Mouse (Mus musculus) small intestine, adult 2 months (tissue): Measurements from ENCODE around the gene Slc16a12. TPM values are rescaled to one million over a fixed set of nuclear protein-coding genes. Genes with fewer than 3 reads are reported as not detected.

ENCODE experiments used
- H3K27ac ChIP-seq: fragments of 200-500 bp; 2 replicates; pipeline ENCODE4 v1.5.1; 2012; ENCODE audit warnings: low read depth, low read length, control low read depth, inconsistent platforms; ENCODE audit not compliant: insufficient read depth
- H3K27me3 ChIP-seq: fragments of 200-500 bp; 2 replicates; pipeline ENCODE4 v1.6.1; 2012; ENCODE audit warnings: mild to moderate bottlenecking, moderate library complexity, low read length, inconsistent platforms; ENCODE audit not compliant: control insufficient read depth, insufficient read depth
- H3K36me3 ChIP-seq: fragments of 200-500 bp; 2 replicates; pipeline ENCODE4 v1.6.1; 2012; ENCODE audit warnings: mild to moderate bottlenecking, low read length, control low read depth, inconsistent platforms; ENCODE audit not compliant: control insufficient read depth, insufficient read depth
- H3K4me1 ChIP-seq: fragments of 200-500 bp; 2 replicates; pipeline ENCODE4 v1.6.1; 2012; ENCODE audit warnings: low read length, inconsistent platforms, mixed read lengths; ENCODE audit not compliant: control insufficient read depth, insufficient read depth, insufficient read length
- H3K4me3 ChIP-seq: fragments of 200-500 bp; 2 replicates; pipeline ENCODE4 v1.5.1; 2012; ENCODE audit warnings: low read depth, mild to moderate bottlenecking, control low read depth, inconsistent platforms, low read length, moderate library complexity
- CTCF ChIP-seq: fragments of 200-500 bp; IDR thresholded peaks from 2 replicates; pipeline ENCODE4 v1.5.1; 2012; ENCODE audit warnings: low read depth, mild to moderate bottlenecking, control low read depth, inconsistent platforms, low read length, moderate library complexity, mixed read lengths; ENCODE audit not compliant: insufficient replicate concordance, insufficient read length; ENCODE audit errors: extremely low read depth
- POLR2A ChIP-seq: fragments of 200-500 bp; IDR thresholded peaks from 2 replicates; pipeline ENCODE4 v1.6.1; 2012; ENCODE audit warnings: low read depth, mild to moderate bottlenecking, control low read depth, inconsistent platforms, low read length, moderate library complexity
- WGBS: fragments of 180-500 bp; shearing (Covaris S2); methylation state at CpG from one replicate; pipeline ENCODE4 v1.1.7; 2018; 5-methylcytosine and 5-hydroxymethylcytosine counted together
- polyA plus RNA-seq: library from polyadenylated mRNA; depleted of rRNA; stranded (reverse); fragments of >200 nt; gene quantifications from 2 replicates; pipeline ENCODE4 v1.2.3, GENCODE M21; 2012; rRNA removed

Gene Slc16a12
- 1.1 and 1.3 TPM in 2 replicates for polyA plus RNA-seq

DNA sequence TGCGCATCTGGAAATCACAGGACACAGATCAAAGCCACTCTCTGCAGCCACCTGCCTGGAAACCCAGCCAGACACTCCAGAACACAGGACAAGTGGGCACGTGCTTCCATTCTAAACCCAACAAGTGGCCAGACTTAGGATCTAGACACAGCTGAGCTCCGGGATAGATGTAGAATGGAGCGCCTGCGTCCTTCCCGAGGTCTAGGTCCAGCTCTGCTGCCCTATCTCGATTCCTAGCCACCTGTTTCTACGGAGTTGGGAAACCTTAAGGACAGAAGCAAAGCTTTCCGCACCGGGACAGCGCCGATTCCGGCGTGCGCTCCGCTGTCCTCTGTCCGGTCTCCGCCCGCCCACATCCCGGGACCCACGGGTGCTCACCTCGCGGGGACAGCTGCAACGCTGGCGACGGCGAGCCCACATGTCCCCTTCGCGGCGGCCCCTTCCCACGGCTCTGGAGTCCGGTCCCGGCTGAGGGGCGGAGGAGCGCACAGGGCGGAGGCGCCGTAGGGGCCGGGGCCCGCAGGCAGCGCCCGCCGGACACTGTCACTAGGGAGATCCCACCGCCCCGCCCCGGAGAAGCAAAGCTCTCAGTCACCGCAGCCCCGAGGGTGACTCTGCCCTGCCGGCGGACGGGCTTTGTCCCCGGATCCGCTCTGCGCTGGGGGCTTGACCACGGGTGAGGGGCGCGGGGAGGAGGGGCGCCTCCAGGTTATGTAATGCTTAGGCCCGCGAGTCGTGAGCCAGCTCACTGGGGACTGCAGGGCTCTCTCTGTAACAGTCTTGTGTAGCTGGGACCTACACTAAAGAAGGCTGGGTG is at the start of gene Slc16a12:
Gene Slc16a12, minus strand, starts transcription at position 602 of the 817 bp plus-strand sequence.
- H3K27me3 ChIP-seq, result peaks cover 7% of the 10 kb centered on the region
- WGBS, result under 1% methylated on average over 61 of the region's 61 CpGs
- peak within 1 kb of the TSS; percentile 64 for H3K4me3 ChIP-seq
- TF ChIP-seq POLR2A, result peak; percentile 27; the same call in 1 of the 2 replicates
- no peak for TF ChIP-seq CTCF
- H3K4me1 ChIP-seq, result 0 out of 2 replicates have a peak, but pooled peaks cover 4% of the 10 kb centered on the region
- 0 out of 2 replicates have a peak within 1 kb of the TSS, but pooled peaks have one; percentile 7 for H3K27ac ChIP-seq
- no peaks in the 10 kb centered on the region for H3K36me3 ChIP-seq

GRCm38 (mm10) chr19:34796396-34796795 is 49.3 kb upstream of the Slc16a12 start:
- Histone ChIP-seq H3K4me3 (no peak overlapping the region), H3K27ac (no peak overlapping the region), H3K27me3 (no peaks in the 10 kb centered on the region), H3K4me1 (no peaks in the 10 kb centered on the region), H3K36me3 (no peaks in the 10 kb centered on the region)
- WGBS, result 70% methylated on average over 4 of the region's 4 CpGs
- TF ChIP-seq CTCF (no peak), POLR2A (no peak)

DNA sequence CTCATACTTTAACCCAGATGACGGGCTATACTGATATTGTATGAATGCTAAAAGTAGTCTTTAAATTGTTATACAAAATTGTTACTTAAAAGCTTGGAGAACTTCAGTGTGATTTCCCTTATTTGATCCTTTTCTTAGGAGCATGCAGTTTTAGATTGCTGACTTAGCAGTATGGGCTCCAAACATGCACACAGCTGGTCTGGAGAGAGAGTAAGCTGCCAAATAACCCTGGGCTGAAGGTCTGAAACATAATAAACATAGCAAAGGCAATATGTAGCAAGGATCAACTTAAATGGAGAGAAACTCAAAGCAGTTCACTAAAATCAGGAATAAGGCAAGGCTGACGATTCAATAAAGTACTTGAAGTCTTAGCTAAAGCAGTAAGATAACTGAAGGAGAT is 35.4 kb upstream of the Slc16a12 start:
- no peaks in the 10 kb centered on the region for H3K4me1 ChIP-seq
- H3K27me3 ChIP-seq, result no peaks in the 10 kb centered on the region
- 87% methylated on average over 2 of the region's 2 CpGs for WGBS
- H3K4me3 ChIP-seq, result no peak overlapping the region
- H3K27ac ChIP-seq, result no peak overlapping the region
- TF ChIP-seq CTCF (no peak), POLR2A (no peak)
- H3K36me3 ChIP-seq, result no peaks in the 10 kb centered on the region

DNA sequence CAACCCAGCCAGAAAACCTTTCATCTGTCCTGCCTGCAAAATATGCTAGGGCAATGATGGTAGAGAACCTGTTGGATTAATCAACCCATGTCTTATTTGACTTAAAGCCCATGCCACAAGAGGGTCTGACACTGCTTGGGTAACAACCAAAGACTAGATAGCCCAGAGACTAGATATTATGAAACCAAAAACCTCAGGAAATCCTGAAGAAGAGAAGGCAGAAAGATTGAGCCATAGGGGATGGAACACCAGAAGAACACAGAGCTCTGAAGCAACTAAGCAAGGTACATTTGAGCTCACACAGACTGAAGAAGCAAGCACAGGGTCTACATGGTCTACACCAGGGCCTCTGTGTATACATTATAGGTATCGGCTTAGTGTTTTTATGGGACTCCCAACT is 31.9 kb upstream of the Slc16a12 start:
- Histone ChIP-seq H3K4me1 (no peaks in the 10 kb centered on the region), H3K36me3 (no peaks in the 10 kb centered on the region), H3K27ac (no peak overlapping the region), H3K27me3 (no peaks in the 10 kb centered on the region), H3K4me3 (no peak overlapping the region)
- WGBS, result 93% methylated on average over 1 of the region's 1 CpGs
- TF ChIP-seq POLR2A (no peak), CTCF (no peak)

DNA sequence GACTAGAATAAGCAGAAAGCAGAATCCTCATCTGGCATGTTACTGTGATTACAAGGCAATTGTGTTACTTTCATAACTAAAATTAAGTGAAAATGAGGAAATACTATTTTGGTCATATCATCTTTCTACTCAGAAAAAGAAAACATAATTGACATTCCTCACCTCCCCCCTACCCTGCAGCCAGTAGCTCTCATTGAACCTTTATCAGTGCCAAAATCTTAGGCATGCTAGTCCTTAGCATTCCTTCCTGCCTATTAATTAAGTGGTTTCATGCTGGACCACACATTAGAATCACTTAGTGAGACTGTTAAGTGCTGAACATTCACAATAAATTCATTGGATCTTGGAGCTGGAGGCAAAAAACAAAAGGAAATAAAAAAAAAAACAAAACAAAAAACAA is 31.0 kb upstream of the Slc16a12 start:
- H3K27ac ChIP-seq, result no peak overlapping the region
- H3K36me3 ChIP-seq, result no peaks in the 10 kb centered on the region
- TF ChIP-seq CTCF, result no peak
- H3K4me1 ChIP-seq, result no peaks in the 10 kb centered on the region
- no peaks in the 10 kb centered on the region for H3K27me3 ChIP-seq
- H3K4me3 ChIP-seq, result no peak overlapping the region

DNA sequence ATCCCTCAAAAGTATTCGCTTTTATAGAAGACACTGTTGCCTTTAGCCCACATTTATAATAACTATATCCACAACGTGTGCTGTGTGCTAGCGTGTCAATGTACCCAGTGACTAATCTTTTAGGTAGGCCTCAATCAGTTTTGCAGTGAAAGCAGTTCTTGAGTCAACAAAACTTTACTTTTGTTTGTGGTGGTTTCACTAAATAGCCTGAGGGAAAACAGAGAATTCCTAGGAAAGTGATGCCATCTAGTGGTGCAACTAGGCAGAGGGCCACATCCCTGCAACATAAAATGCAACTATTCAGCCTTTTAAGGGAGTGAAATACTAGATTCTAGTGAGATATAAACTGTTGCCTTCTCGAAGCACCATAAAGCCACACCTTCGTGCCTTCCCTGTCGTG is 25.7 kb upstream of the Slc16a12 start:
- Histone ChIP-seq H3K36me3 (no peaks in the 10 kb centered on the region), H3K4me1 (no peaks in the 10 kb centered on the region), H3K27ac (no peak overlapping the region), H3K27me3 (no peaks in the 10 kb centered on the region), H3K4me3 (no peak overlapping the region)
- no peak for TF ChIP-seq CTCF
- TF ChIP-seq POLR2A, result no peak
- WGBS, result 20% methylated on average over 6 of the region's 6 CpGs

- Histone ChIP-seq H3K4me3 (no peak overlapping the region), H3K27me3 (no peaks in the 10 kb centered on the region), H3K36me3 (no peaks in the 10 kb centered on the region), H3K27ac (no peak overlapping the region), H3K4me1 (no peaks in the 10 kb centered on the region)
- TF ChIP-seq POLR2A (no peak), CTCF (no peak)
- 86% methylated on average over 6 of the region's 6 CpGs for WGBS
Measured at GRCm38 (mm10) chr19:34770764-34771163, 23.7 kb upstream of the Slc16a12 start.
